Mouse (Mus musculus): ENCODE results near the gene Cutal. TPM values are rescaled to one million over a fixed set of nuclear protein-coding genes. Genes with fewer than 3 reads are reported as not detected.
"Not testable (repeated sequence)": the region's sequence is repeated elsewhere in the genome, so short reads cannot be mapped to it uniquely, and the experiment has no call there.

Cutal gene
- under 1 TPM; 0.33 to 0.37 TPM for total RNA-seq (2021)
- long read RNA-seq, experiment 1, result 0 reads
- long read RNA-seq, experiment 2, partial matches to known transcripts, result 0 of 1 reads
- long read RNA-seq, experiment 2, other reads (novel, unspliced or antisense), result 1 of 1 reads

DNA sequence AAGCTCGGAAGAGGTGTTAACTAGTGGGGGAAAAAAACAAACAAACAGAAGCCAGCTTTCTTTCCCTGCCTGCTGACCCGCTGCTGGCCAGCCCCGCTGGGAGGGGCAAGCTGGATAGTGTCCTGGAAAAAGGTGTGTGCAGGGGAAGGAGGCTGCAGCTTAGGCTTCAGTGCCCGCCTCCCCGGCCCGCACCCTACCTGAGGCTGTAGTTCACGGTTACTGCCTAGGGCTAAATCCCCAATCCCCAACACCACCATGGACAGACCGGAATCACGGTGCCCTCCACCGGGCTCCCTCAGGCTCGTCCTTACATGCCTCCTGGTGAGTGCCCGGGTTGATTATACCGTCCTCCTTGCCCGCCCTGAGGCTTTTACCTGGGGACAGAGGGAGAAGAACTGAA, at the start of gene Cutal:
Gene Cutal, plus strand, starts transcription at position 126 of the 400 bp plus-strand sequence.
- no peak for DNase-seq (ENCODE audit: low spot score)

GRCm38 (mm10) chr2:34825827-34826459, 48.3 kb upstream of the Cutal start, which contains the start of gene Fbxw2:
Gene Fbxw2 (minus strand): TSS chr2:34826311.
- peak; percentile 91 for DNase-seq (ENCODE audit: low spot score)

GRCm38 (mm10) chr2:34826460-34827231, 47.5 kb upstream of the Cutal start:
- no peak for DNase-seq (ENCODE audit: low spot score)

DNA sequence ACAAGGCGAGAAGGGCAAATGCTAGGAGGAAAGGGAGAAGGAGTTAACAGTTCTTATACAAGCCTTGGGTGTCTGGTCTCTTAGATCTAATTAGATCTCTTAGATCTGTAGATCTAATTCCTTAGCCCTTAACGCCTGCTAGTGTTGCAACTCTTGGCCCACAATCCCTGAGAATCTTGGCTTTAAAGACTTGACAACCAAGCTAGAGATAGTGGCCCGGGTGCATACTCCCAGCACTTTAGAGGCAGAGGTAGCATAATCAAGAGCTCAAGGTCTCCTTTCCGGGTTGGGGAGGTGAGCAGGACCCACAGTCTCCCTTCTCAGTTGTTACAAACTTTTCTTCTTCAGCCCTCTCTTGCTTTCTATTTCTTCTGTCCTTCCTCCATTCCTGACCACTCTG, 46.6 kb upstream of the Cutal start:
- DNase-seq (ENCODE audit: low spot score), result no peak

GRCm38 (mm10) chr2:34828026-34828425, 46.2 kb upstream of the Cutal start:
- no peak for DNase-seq (ENCODE audit: low spot score)

GRCm38 (mm10) chr2:34830066-34830465, 44.1 kb upstream of the Cutal start:
- not testable (repeated sequence) for DNase-seq (ENCODE audit: low spot score)

GRCm38 (mm10) chr2:34832766-34833457, 41.3 kb upstream of the Cutal start, which contains the start of gene Gm34653:
Gene Gm34653 (plus strand): TSS chr2:34833007.
- DNase-seq (ENCODE audit: low spot score), result not testable (repeated sequence)

DNA sequence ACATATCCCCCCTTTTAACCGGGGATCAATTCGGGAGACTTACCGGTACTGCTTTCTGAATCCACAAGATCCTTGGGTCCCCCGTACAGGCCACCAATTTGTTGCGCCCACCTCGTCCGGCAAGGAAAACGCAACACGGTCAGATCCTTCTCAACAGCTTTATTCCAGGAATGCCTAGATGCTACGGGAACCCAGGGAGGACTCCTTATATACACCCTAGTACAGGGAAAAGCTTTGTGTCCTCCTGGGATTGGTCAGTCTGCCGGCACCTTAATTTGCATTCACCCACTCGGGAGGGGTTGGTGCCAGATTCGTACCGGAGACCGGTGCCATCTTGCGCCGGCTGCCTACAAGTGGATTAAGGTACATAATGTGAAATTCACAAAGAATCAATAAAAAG, 40.6 kb upstream of the Cutal start:
- DNase-seq (ENCODE audit: low spot score), result no peak

GRCm38 (mm10) chr2:34835669-34836068, 38.5 kb upstream of the Cutal start:
- DNase-seq (ENCODE audit: low spot score), result no peak

GRCm38 (mm10) chr2:34840143-34840542, 34.1 kb upstream of the Cutal start:
- not testable (repeated sequence) for DNase-seq (ENCODE audit: low spot score)

- DNase-seq (ENCODE audit: low spot score), result no peak
Observed at GRCm38 (mm10) chr2:34841706-34842105, 32.5 kb upstream of the Cutal start.

GRCm38 (mm10) chr2:34843211-34843939, 30.8 kb upstream of the Cutal start:
- peak; percentile 61 for DNase-seq (ENCODE audit: low spot score)

DNA sequence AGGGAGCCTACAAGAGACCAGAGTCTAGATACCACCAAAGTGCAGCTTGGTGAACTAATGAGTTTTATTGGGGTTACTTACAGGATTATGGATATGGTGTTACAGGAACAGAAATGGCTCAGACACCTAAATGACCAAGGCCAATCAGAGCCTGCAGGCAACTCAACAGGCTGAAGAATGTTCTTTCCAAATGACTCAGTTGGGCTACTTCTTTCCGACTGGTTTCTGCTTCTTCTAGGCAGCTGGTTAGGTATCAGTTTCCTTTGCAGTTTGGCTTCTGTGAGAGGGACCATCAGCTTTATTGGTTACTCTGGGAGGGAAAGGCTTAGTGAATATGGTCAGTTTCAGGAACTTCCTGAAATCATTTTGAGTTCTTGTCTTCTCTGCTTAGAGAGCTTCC, 26.5 kb upstream of the Cutal start:
- DNase-seq (ENCODE audit: low spot score), result no peak

- no peak for DNase-seq (ENCODE audit: low spot score)
Observed at GRCm38 (mm10) chr2:34855265-34855664, 18.9 kb upstream of the Cutal start.

- no peak for DNase-seq (ENCODE audit: low spot score)
Observed at GRCm38 (mm10) chr2:34857728-34858127, 16.5 kb upstream of the Cutal start.

GRCm38 (mm10) chr2:34869680-34870079, 4.5 kb upstream of the Cutal start:
- DNase-seq (ENCODE audit: low spot score), result no peak

- peak; percentile 95 for DNase-seq (ENCODE audit: low spot score)
Observed at GRCm38 (mm10) chr2:34870520-34871474, 3.4 kb upstream of the Cutal start.

GRCm38 (mm10) chr2:34874816-34875345, 685 bp downstream of the Cutal start, which contains the start of gene Psmd5:
Gene Psmd5 (minus strand): TSS chr2:34874968.
- no peak for DNase-seq (ENCODE audit: low spot score)

DNA sequence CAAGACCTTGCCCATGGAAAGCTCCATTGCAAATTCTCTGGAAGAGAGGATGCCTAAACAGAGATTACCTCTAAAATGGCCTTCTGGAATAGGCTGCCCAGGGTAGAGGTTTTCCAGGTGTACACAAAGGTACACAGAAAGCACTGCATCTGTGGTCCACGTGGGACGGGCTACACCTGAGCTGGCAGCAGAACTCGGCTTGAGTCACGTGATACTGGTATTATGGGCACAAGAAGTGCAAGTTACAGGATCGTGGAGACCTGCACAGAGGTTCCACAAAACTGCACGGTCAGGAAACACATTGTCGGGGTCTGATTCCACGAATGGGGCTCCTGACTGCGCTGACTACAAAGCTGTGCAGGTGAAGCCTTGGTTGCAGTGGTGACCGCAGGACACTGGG, 5.9 kb downstream of the Cutal start:
- DNase-seq (ENCODE audit: low spot score), result no peak

DNA sequence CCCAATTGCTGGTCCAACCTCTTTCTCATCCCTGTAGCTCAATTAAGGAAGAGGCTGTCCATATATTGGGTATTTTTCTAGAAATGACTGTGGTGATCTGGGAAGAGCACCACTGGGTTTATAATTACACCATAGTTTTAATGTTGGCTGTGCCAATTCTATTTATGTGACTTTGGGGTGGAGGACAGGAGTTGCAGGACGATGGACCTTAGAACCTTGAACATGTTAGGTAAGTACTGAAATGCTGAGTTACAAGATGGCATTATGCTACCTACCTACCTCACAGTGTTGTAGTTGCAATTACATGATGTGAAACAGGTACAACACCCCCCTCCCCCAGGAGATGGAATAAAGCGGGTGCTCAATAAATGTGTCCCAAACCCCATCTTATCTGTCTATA, 8.6 kb downstream of the Cutal start:
- DNase-seq (ENCODE audit: low spot score), result no peak
